Mouse (Mus musculus): ENCODE measurements around the gene St3gal3.

DNA sequence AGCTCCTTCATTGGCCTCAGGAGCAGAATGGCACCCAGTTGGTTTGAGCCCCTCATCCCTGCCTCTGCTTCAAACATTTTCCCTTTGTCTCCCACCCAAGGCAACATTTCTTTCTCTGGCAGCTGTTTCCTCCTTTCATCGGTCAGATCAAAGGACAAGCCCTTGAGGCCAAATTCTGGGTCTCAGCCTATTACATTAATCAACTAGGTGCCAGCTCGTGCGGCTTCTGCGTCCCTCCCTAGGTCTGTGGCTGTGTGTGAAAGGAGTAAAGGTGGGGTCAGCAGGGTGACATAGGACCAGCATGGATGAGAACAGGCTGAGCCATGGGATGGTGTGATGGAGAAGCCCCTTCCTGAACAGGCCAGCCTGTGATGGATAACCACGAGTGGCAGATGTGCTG is 191.4 kb downstream of the St3gal3 start:
- no peak for TF ChIP-seq POLR2A (IDR thresholded peaks at IDR 0.05; ENCODE audit: borderline replicate concordance, control insufficient read depth, low read depth, low read length)
- no peak for TF ChIP-seq CTCF (IDR thresholded peaks at IDR 0.05; ENCODE audit: control insufficient read depth, insufficient read depth, low read length)

All from bone marrow, adult 2 months (tissue).